Mouse (Mus musculus) spleen, postnatal 10 days (tissue): ENCODE data around the gene Lsm14b.

Experiments used
- DNase-seq, 2 experiments: peaks; one replicate each; pipeline ENCODE4 v3.0.0; 2021 to 2022; ENCODE audit warnings: low spot score in 2 of 2

The Lsm14b gene

GRCm38 (mm10) chr2:180017632-180018031 lies 7.2 kb upstream of the Lsm14b start:
- no peak for DNase-seq

DNA sequence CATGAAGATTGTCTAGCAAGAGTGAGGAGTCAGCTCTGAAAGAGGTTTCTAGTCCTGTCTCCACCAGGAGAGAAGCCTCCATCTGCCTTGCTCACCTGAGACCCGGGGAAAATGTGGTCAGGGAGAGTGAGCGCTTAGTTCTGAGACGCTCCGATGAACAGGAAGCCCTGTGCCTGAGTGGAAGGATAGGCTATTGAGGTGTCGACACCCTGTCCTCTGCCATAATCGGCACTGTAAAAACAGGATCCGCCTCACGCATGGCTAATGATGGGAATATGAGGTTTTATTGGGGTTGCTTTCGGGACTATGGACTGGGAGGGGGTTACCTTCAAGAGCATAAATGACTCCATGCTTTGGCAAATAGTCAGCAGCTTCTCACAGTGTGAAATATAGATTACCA lies 6.2 kb upstream of the Lsm14b start:
- no peak for DNase-seq

GRCm38 (mm10) chr2:180020091-180020661 lies 4.6 kb upstream of the Lsm14b start:
- DNase-seq: no peak

- no peak for DNase-seq
These were observed 3.9 kb upstream of the Lsm14b start for GRCm38 (mm10) chr2:180020919-180021318.

- DNase-seq: no peak
These were observed 2.0 kb upstream of the Lsm14b start for GRCm38 (mm10) chr2:180022751-180023150.

DNA sequence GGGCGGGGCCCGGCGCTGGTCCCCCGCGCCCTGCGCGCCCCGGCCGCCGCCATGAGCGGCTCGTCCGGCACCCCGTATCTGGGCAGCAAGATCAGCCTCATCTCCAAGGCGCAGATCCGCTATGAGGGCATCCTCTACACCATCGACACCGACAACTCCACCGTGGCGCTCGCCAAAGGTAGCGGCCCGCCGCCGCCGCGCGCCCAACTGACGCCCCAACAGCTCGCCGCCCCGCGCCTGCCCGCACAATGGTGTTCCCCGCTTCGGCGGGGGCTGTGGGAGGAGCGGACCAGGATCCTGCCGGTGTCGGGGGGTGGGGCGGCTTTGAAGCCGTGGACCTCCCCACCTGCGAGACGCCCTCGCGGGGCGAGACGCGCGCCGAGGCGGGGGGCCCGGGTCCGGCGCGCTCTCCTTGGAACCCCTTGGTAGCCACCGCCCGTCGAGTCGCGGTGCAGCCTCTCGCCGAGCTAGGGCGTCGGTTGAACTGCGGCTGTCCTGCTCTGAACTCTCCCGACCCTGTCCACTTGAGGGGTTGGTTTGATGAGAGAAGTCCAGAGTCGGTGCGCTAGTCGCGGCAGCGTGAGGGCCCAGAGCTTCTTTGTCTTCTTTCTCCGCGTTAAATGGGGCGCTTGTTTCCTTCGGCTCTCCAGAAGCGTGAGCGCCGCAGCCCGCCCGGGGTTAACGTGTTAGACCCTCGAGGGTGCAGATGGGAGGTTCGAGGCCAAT lies 511 bp downstream of the Lsm14b start:
- DNase-seq: peak in 1 of 2 experiments; percentile 62

- no peak for DNase-seq
These were observed 1.0 kb downstream of the Lsm14b start for GRCm38 (mm10) chr2:180025861-180026200.

DNA sequence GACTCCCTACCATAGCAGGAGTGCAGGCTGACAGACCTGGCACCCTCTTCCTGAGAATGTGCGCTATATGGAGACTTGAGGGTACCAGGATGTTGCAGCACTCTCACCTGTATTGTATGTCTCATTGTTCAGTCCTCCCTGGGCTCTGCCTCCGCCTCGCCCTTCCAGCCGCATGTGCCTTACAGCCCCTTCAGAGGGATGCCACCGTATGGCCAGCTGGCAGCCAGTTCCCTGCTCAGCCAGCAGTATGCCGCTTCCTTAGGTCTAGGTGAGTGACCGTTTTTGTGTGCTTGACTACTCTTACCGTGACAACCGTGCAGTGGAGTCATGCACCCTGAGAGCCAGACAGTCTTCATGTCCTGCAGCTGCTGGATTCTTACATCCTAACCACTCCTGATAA lies 3.0 kb downstream of the Lsm14b start:
- DNase-seq: no peak

- DNase-seq: no peak
These were observed 6.5 kb downstream of the Lsm14b start for GRCm38 (mm10) chr2:180031270-180031669.

DNA sequence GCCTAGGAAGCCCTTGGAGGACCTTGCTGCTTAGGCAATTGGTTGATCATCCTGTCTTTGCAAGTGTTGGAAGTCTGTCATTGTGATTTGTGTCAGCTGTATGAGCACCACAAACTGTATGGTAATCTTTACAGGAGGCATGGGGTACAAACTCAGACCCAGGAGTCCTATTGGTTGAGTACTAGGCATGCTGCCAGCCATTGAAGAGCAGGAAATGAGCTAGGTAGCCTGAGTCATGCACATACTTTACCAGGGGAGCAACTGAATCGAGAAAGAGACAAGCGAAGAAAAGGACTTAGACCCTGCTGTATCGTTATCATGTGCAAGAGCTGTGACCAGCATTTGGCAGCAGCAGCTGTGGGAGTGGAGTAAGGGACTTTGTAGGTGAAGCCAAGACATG lies 8.1 kb downstream of the Lsm14b start:
- DNase-seq: no peak

DNA sequence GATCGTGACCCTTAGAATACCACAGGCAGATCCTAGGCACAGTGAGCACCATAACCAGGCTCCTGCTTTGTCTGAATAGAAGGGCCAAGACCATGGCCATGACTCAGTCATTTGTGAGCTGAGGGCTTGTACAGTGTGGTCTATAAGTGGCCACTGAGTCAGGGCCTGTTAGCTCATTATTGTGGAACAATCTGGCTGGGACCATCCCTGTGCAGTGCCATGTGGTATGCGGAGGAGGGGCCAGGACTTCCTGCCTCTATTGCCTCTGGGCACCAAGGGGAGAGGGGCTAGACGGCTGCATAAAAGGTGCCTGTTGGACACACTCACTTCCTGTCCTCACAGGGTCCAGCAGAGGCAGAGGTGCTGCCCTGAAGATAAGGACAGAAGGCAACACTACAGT lies 9.2 kb downstream of the Lsm14b start:
- no peak for DNase-seq

DNA sequence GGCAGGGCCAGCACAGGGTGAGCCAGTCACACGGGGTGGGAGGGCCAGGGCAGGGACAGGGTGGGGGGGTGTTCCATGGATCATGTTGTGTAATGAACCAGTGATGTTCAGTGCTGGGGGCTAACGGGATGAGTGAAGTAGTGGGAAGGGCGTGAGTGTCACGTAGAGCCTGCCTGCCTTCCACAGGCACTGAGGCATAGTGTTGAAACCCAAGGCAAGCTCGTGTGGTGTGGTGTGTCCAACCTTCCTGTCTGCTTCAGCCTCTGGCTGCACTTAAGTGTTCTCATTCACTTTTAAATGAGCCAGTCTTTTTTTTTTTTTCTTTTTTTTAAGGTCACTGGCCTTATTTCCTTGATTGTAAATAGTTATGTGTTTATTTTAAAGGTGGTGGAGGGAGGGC lies 10.0 kb downstream of the Lsm14b start:
- DNase-seq: no peak

- no peak for DNase-seq
These were observed 15.6 kb downstream of the Lsm14b start for GRCm38 (mm10) chr2:180040406-180040805.

GRCm38 (mm10) chr2:180041577-180042255 lies 16.9 kb downstream of the Lsm14b start:
- DNase-seq: peak in 1 of 2 experiments; percentile 66

DNA sequence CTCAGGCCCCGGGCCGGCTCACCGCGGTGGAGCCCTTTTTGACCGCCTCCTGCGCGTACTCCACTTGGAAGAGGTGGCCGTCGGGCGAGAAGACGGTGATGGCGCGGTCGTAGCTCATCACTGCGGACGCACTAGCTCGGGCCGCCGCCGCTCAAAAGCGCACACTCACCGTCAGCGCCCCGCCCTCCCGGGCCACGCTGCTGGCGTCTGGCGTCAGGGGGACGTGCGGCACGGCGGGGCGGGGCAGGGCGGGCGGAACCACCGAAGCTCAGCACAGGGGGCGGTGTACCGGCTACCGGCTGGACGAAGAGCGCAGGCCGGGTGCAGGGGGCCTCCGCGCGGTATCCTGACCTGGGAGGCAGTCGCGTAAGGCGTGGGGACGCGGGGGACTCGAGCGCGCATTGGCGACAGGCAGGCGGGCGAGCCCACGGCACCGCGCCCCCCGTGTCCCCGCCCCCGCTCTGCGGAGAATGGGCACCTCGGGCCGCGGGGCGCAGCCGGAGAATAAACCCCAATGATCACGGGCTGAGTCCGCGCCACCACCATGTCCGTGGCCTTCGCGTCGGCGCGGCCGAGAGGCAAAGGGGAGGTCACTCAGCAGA lies 17.6 kb downstream of the Lsm14b start, which contains the start of the genes Psma7 and Ss18l1:
Psma7 (minus strand) TSS at position 178 of the 602 bp plus-strand sequence.
Ss18l1 (plus strand) TSS at position 254 of the 602 bp plus-strand sequence.
- peak; percentile 85 to 95 for DNase-seq

GRCm38 (mm10) chr2:180042858-180043515 lies 18.2 kb downstream of the Lsm14b start:
- DNase-seq: peak in 1 of 2 experiments; percentile 71

GRCm38 (mm10) chr2:180045283-180045682 lies 20.5 kb downstream of the Lsm14b start:
- peak in 1 of 2 experiments; percentile 59 for DNase-seq

DNA sequence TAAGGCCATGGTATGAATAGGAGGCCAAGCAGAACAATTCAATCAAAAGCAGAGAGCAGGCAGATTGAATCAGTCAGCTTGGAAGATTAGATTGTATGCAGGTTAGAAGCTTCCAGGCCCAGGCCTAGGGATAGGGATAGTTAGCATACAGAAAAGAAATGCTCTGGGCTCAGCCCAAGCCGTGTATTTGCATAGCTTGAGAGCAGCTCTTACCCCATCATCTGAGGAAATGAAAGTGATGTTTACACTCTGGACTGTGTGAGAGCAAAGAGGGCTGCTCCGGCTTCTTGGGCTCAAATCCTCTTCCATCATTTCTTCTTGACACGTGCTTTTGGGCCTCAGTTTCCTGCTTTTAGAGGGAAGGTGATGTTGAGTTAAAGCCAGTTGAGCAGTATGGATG lies 22.8 kb downstream of the Lsm14b start:
- no peak for DNase-seq

DNA sequence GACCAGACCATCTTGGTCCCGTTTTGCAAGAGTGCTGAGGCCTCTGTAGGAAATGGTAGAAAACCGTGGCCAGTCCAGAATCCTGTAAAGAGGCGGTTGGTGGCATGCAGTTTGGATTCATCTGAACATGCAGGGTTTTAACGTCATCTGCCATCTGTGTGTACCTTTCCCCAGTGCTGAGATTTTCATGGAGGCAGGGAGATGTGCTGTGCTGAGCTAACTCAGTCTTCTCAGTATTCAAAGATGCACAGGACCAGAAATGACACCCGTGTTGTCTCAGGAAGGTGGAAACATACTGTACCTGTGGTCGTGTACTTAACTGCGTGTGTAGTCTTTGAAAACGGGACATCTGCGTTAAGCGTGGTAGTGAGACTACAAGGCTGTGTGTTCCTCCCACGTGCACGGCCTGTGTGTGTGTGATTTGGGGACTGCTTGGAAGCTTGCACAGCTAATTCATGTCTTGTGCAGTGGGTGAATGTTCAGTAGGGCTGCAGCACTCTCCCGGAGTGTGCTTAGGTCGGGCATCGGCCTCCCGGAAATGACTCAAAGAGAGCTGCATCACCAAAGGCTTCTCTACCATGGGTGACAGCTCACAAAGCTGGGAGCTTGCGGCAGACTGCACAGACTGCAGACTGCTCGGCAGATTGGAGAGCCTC lies 23.3 kb downstream of the Lsm14b start:
- DNase-seq: no peak

DNA sequence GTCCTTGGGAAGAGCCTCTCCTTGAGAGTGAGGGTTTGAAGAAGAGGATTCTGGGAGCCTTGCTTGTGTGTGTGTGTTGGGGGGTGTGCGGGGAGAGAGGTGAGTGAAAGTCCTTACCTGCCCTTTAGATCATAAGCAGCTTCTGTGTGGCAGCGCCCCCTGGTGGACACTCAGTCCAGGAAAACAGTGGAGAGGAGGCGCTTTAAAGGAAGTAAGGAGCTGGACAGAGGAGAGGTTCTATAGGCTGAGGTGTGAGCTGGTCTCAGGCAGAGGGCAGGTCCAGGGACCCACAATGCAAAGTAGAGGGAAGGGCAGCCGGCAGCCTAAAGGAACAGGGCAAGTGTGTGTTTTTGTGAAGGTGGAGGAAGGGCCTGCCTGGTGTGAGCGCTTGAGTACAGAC lies 26.2 kb downstream of the Lsm14b start:
- peak; percentile 77 to 91 for DNase-seq

GRCm38 (mm10) chr2:180051986-180052733 lies 27.4 kb downstream of the Lsm14b start:
- DNase-seq: peak in 1 of 2 experiments; percentile 64
